Mouse (Mus musculus) erythroblast, embryonic 14.5 days (primary cell): ENCODE results near the gene A930033H14Rik. TPM values are rescaled to one million over a fixed set of nuclear protein-coding genes. Genes with fewer than 3 reads are reported as not detected.

Experiments
- H3K27me3 ChIP-seq: 2 replicates; pipeline ENCODE4 v1.6.1; 2012; ENCODE audit warnings: inconsistent platforms; ENCODE audit not compliant: control insufficient read depth
- H3K36me3 ChIP-seq: 2 replicates; pipeline ENCODE4 v1.6.1; 2012; ENCODE audit warnings: mild to moderate bottlenecking, inconsistent platforms; ENCODE audit not compliant: control insufficient read depth
- H3K4me1 ChIP-seq: 2 replicates; pipeline ENCODE4 v1.6.1; 2012; ENCODE audit warnings: inconsistent platforms; ENCODE audit not compliant: control insufficient read depth
- H3K4me3 ChIP-seq: replicated peaks from 2 replicates; pipeline ENCODE3; 2012; ENCODE audit warnings: moderate library complexity, mild to moderate bottlenecking, inconsistent platforms
- H3K9me3 ChIP-seq: 2 replicates; pipeline ENCODE4 v1.6.1; 2012; ENCODE audit warnings: low read length, inconsistent platforms, mixed read lengths; ENCODE audit not compliant: control insufficient read depth
- GATA1 ChIP-seq: IDR thresholded peaks from 2 replicates; pipeline ENCODE4 v1.6.1; 2012; ENCODE audit warnings: low read length, inconsistent platforms, mixed read lengths
- TAL1 ChIP-seq: IDR thresholded peaks from 3 replicates; pipeline ENCODE4 v1.6.1; 2012; ENCODE audit warnings: low read length, inconsistent platforms, mixed read lengths
- polyA plus RNA-seq: library from polyadenylated mRNA; stranded (reverse); fragments of >175 nt; gene quantifications from 2 replicates; pipeline ENCODE4 v1.2.3, GENCODE M21; 2012

A930033H14Rik gene
- polyA plus RNA-seq, result not detected in 2 replicates

GRCm38 (mm10) chr10:69212542-69213440, at the start of gene A930033H14Rik:
TSS of gene A930033H14Rik (minus strand) at chr10:69213098.
- no peaks in the 10 kb centered on the region; the same call in 1 of the 2 replicates for H3K36me3 ChIP-seq
- peak within 1 kb of the TSS; percentile 60 for H3K4me3 ChIP-seq
- TF ChIP-seq TAL1 (no peak), GATA1 (no peak)
- H3K9me3 ChIP-seq, result peaks cover 2% of the 10 kb centered on the region
- H3K27me3 ChIP-seq, result peaks cover 37% of the 10 kb centered on the region
- peaks cover 3% of the 10 kb centered on the region for H3K4me1 ChIP-seq

DNA sequence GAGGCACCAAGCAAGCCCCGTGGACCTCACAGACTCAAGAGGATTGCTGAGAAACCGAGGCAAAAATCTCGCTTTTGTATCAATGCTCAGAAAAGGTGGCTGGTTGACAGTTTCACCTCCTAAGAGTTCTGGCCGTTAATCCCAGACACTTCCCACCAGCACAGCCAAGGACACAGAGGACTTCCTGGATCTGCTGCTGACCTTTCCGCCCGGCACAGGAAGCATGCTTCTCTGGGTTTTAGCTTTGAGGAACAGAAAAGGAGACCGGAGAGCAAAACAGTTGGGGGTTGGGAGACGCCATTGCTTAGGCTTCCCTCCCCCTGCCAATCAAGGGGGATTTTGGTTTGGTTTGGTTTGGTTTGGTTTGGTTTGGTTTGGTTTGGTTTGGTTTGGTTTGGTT, 47.0 kb upstream of the A930033H14Rik start:
- Histone ChIP-seq H3K27me3 (no peaks in the 10 kb centered on the region), H3K4me1 (peaks cover 2% of the 10 kb centered on the region; the same call in 1 of the 2 replicates), H3K9me3 (no peaks in the 10 kb centered on the region), H3K36me3 (no peaks in the 10 kb centered on the region; the same call in 1 of the 2 replicates), H3K4me3 (no peak overlapping the region)
- TF ChIP-seq TAL1, result no peak
- no peak for TF ChIP-seq GATA1

DNA sequence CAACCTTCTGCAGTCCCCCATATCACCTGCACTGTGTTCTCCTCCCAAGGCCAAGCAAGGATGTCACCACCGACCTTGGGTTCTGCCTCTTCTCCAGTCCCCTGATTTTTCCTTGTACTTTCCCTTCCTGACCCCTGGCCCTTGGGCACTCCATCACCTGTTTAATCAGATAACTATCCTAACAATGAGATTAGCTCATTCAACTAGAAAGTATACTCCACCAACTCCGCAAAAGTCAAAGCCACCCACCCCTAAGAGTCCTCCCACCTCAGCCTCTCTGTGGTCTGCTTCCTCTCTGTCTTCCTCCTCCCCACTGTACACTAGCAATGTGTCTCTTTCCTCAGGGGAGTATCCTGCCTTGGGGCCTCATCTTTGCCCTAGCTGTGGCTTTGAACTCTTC, 46.3 kb upstream of the A930033H14Rik start:
- no peaks in the 10 kb centered on the region for H3K27me3 ChIP-seq
- no peaks in the 10 kb centered on the region; the same call in 1 of the 2 replicates for H3K36me3 ChIP-seq
- no peak for TF ChIP-seq GATA1
- TF ChIP-seq TAL1, result no peak
- H3K4me1 ChIP-seq, result peaks cover 2% of the 10 kb centered on the region
- H3K4me3 ChIP-seq, result no peak overlapping the region
- no peaks in the 10 kb centered on the region for H3K9me3 ChIP-seq

DNA sequence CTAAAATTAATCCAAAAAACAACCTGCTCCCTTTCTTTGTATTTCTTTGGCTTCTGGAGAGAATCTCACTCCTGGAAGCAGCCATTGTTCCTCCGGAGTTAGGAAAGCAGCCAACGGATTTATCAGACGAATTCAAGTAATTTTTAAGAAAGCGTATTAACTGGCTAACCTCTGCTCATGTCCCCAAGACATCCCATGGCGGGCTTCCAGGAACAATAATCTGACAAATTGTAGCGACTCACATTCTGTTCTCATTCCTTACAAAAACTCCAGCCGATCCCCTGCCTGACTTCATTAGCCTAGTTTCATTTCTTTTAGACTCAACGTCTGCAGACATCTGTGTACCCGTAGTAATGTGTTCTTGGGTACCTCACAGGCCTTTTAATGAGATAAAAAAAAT, 45.7 kb upstream of the A930033H14Rik start:
- Histone ChIP-seq H3K27me3 (no peaks in the 10 kb centered on the region), H3K36me3 (no peaks in the 10 kb centered on the region; the same call in 1 of the 2 replicates), H3K4me1 (peaks cover 2% of the 10 kb centered on the region), H3K4me3 (no peak overlapping the region), H3K9me3 (no peaks in the 10 kb centered on the region)
- TF ChIP-seq TAL1 (no peak), GATA1 (no peak)

DNA sequence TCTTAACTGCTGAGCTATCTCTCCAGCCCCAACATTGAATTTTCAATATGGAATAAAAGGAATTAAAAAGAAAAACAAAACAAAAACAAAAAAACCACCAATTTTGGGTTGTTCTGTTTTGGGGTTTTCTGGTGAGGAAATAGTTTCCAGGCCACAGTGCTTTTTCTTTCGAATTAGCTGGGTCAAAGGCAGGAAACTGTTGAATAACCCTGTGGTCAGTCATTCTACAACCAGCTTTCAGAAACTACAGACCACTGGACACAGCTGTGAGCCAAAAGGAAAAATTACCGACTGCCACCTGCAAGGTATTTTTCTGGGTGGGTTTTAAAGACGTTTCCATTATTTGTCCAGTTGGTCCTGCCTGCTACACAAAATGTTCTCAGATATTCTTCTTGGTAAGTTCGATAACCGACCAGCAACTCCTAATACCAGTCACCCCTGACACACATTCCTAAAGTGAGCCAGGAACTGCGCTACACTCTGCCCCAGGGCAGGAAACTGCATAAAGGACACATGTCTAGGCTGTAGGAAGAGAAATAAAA, 44.8 kb upstream of the A930033H14Rik start:
- no peaks in the 10 kb centered on the region for H3K9me3 ChIP-seq
- TF ChIP-seq TAL1 (no peak), GATA1 (no peak)
- H3K4me1 ChIP-seq, result peaks cover 2% of the 10 kb centered on the region
- no peaks in the 10 kb centered on the region for H3K27me3 ChIP-seq
- H3K4me3 ChIP-seq, result no peak overlapping the region
- no peaks in the 10 kb centered on the region; the same call in 1 of the 2 replicates for H3K36me3 ChIP-seq

DNA sequence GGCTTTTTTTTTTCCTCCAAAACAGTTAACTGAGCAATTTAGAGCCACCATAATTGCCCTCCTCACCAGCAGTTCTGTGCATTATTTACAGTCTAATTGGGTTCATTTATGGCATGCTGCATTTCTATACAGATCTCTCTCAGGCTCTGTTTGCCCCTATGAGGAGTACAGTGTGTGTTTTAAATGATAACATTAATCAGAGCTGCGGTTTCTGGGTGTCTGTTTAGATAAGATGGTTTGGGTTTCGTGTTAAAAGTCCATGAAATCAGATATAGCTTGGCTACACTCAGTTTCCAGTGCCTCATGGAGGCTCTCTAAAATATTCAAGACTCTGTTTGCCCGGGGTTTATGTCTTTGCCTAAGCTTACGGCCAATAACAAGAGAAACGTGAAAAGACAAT, 42.7 kb upstream of the A930033H14Rik start:
- no peaks in the 10 kb centered on the region for H3K9me3 ChIP-seq
- TF ChIP-seq GATA1, result no peak
- no peak for TF ChIP-seq TAL1
- no peak overlapping the region for H3K4me3 ChIP-seq
- H3K27me3 ChIP-seq, result no peaks in the 10 kb centered on the region
- H3K36me3 ChIP-seq, result no peaks in the 10 kb centered on the region; the same call in 1 of the 2 replicates
- H3K4me1 ChIP-seq, result peaks cover 2% of the 10 kb centered on the region

DNA sequence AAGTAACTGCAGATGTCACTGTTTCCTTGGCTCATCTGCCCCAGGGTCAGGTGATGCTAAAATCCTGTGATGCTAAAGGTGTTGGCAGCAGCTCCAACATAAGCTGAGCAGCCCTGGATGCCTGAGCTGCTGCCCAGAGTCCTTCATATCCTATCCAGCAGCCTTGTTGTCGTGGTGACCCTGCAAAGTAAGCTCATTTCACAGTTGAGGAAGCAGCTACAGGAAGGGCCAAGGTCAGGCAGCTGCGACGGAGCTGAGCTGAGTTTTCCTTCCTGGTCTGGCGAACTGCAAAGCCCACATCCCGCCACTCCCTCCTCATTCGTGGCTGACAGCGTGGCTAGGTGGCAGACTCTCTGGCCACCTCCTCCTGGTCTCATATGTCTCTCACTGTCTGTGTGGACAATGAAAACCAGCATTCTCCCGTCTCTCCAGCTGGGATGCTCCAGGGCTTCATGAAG, 41.5 kb upstream of the A930033H14Rik start:
- Histone ChIP-seq H3K4me3 (no peak overlapping the region), H3K4me1 (peaks cover 2% of the 10 kb centered on the region), H3K27me3 (no peaks in the 10 kb centered on the region)

GRCm38 (mm10) chr10:69253686-69254080, 40.8 kb upstream of the A930033H14Rik start:
- Histone ChIP-seq H3K9me3 (no peaks in the 10 kb centered on the region), H3K27me3 (no peaks in the 10 kb centered on the region), H3K4me1 (peaks cover 2% of the 10 kb centered on the region), H3K36me3 (no peaks in the 10 kb centered on the region; the same call in 1 of the 2 replicates), H3K4me3 (no peak overlapping the region)
- TF ChIP-seq TAL1, result no peak

More for the DNA sequence above, 41.5 kb upstream of the A930033H14Rik start:
- H3K36me3 ChIP-seq, result no peaks in the 10 kb centered on the region; the same call in 1 of the 2 replicates
- no peak for TF ChIP-seq TAL1
- no peak for TF ChIP-seq GATA1
- H3K9me3 ChIP-seq, result no peaks in the 10 kb centered on the region

- H3K36me3 ChIP-seq, result no peaks in the 10 kb centered on the region; the same call in 1 of the 2 replicates
- no peak for TF ChIP-seq TAL1
- no peak for TF ChIP-seq GATA1
- no peaks in the 10 kb centered on the region for H3K27me3 ChIP-seq
- no peaks in the 10 kb centered on the region for H3K9me3 ChIP-seq
- no peak overlapping the region for H3K4me3 ChIP-seq
- H3K4me1 ChIP-seq, result peaks cover 2% of the 10 kb centered on the region
These were observed 40.3 kb upstream of the A930033H14Rik start for GRCm38 (mm10) chr10:69253075-69253685.
